Mouse (Mus musculus) kidney, adult 2 months (tissue): ENCODE data around the gene Xpa.

Experiments used
- CTCF ChIP-seq: fragments of 200-500 bp; conservative IDR thresholded peaks from 2 replicates; pipeline ENCODE4 v1.5.1; 2011; ENCODE audit warnings: low read depth, mild to moderate bottlenecking, control low read depth, low read length, moderate library complexity, mixed read lengths; ENCODE audit not compliant: insufficient read depth, insufficient read length
- POLR2A ChIP-seq: fragments of 200-500 bp; IDR thresholded peaks from one replicate; pipeline ENCODE4 v1.6.1; 2011; ENCODE audit warnings: low read depth, low read length, control low read depth

DNA sequence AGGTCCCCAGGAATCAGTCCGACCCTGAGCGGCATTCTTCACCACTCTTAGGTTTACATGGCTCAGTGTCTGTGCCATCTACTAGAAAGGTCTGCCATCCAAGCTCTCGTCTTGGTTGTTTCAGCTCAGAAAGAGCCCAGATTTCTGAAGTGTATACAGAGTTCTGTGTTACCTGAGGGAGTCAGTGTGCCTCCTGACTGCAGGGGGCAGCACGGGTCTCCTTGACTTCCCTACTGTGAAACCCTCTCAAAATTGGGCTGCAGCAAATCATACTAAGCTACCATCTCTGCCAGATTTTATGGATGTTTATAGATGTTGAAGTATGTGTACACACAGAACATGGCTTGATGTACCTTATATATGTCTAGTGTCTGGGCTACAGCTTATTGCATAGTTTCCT is 19.8 kb downstream of the Xpa start:
- TF ChIP-seq CTCF, result 0 out of 2 replicates have a peak, but pooled peaks have one; percentile 13
- no peak for TF ChIP-seq POLR2A
